Mouse (Mus musculus): Measurements from ENCODE around the gene Lman2.

The Lman2 gene

GRCm38 (mm10) chr13:55362453-55363060, at the start of gene Lman2:
TSS of gene Lman2 (minus strand) at chr13:55362783.
- DNase-seq (ENCODE audit: low read depth): peak; percentile 99

GRCm38 (mm10) chr13:55411826-55412225, 49.2 kb upstream of the Lman2 start:
- DNase-seq (ENCODE audit: low read depth): no peak

- DNase-seq (ENCODE audit: low read depth): no peak
Measured at GRCm38 (mm10) chr13:55408546-55409120, 46.0 kb upstream of the Lman2 start.

- DNase-seq (ENCODE audit: low read depth): no peak
Measured at GRCm38 (mm10) chr13:55407341-55407740, 44.8 kb upstream of the Lman2 start.

GRCm38 (mm10) chr13:55405783-55406390, 43.3 kb upstream of the Lman2 start:
- DNase-seq (ENCODE audit: low read depth): no peak

GRCm38 (mm10) chr13:55404853-55405782, 42.5 kb upstream of the Lman2 start:
- DNase-seq (ENCODE audit: low read depth): peak; percentile 97

GRCm38 (mm10) chr13:55403935-55404852, 41.6 kb upstream of the Lman2 start:
- no peak for DNase-seq (ENCODE audit: low read depth)

GRCm38 (mm10) chr13:55403266-55403665, 40.7 kb upstream of the Lman2 start:
- DNase-seq (ENCODE audit: low read depth): no peak

- DNase-seq (ENCODE audit: low read depth): no peak
Measured at GRCm38 (mm10) chr13:55400039-55400346, 37.4 kb upstream of the Lman2 start.

GRCm38 (mm10) chr13:55399300-55400038, 36.9 kb upstream of the Lman2 start:
- no peak for DNase-seq (ENCODE audit: low read depth)

GRCm38 (mm10) chr13:55398088-55398487, 35.5 kb upstream of the Lman2 start, which contains the start of gene Slc34a1:
TSS of gene Slc34a1 (plus strand) at chr13:55398187.
- peak; percentile 55 for DNase-seq (ENCODE audit: low read depth)

GRCm38 (mm10) chr13:55392933-55393332, 30.4 kb upstream of the Lman2 start:
- peak; percentile 72 for DNase-seq (ENCODE audit: low read depth)

GRCm38 (mm10) chr13:55391626-55392029, 29.0 kb upstream of the Lman2 start:
- DNase-seq (ENCODE audit: low read depth): peak; percentile 24

- no peak for DNase-seq (ENCODE audit: low read depth)
Measured at GRCm38 (mm10) chr13:55390644-55391043, 28.1 kb upstream of the Lman2 start.

- DNase-seq (ENCODE audit: low read depth): no peak
Measured at GRCm38 (mm10) chr13:55381790-55382189, 19.2 kb upstream of the Lman2 start.

- no peak for DNase-seq (ENCODE audit: low read depth)
Measured at GRCm38 (mm10) chr13:55378907-55379580, 16.5 kb upstream of the Lman2 start.

GRCm38 (mm10) chr13:55375877-55376276, 13.3 kb upstream of the Lman2 start:
- DNase-seq (ENCODE audit: low read depth): no peak

- DNase-seq (ENCODE audit: low read depth): no peak
Measured at GRCm38 (mm10) chr13:55374206-55374924, 11.8 kb upstream of the Lman2 start.

- no peak for DNase-seq (ENCODE audit: low read depth)
Measured at GRCm38 (mm10) chr13:55371740-55372139, 9.2 kb upstream of the Lman2 start.

All from 416B (cell line).